Mouse (Mus musculus) brain, adult 2 months (tissue): ENCODE measurements around the gene Clec4a4.
"Not testable (repeated sequence)": the region's sequence is repeated elsewhere in the genome, so short reads cannot be mapped to it uniquely, and the experiment has no call there.

Experiments
- DNase-seq: peaks from one replicate; pipeline ENCODE4 v3.0.0; 2011; ENCODE audit warnings: low read depth, low spot score

The Clec4a4 gene

GRCm38 (mm10) chr6:122989876-122990437 lies at the start of gene Clec4a4:
TSS of gene Clec4a4 (plus strand) at chr6:122990367.
- DNase-seq, result no peak

- peak; percentile 1 for DNase-seq
Observed at GRCm38 (mm10) chr6:122946760-122947159, 43.4 kb upstream of the Clec4a4 start.

- DNase-seq, result peak; percentile 31
Observed at GRCm38 (mm10) chr6:122952401-122952800, 37.8 kb upstream of the Clec4a4 start, which contains the start of gene Clec4a3. TSS of gene Clec4a3 (plus strand) at chr6:122952515.

- no peak for DNase-seq
Observed at GRCm38 (mm10) chr6:122964562-122964961, 25.6 kb upstream of the Clec4a4 start.

GRCm38 (mm10) chr6:122969048-122969447 lies 21.1 kb upstream of the Clec4a4 start:
- no peak for DNase-seq

GRCm38 (mm10) chr6:123004696-123005095 lies 14.5 kb downstream of the Clec4a4 start:
- DNase-seq, result not testable (repeated sequence)

GRCm38 (mm10) chr6:123005591-123005990 lies 15.4 kb downstream of the Clec4a4 start:
- DNase-seq, result peak; percentile 8

GRCm38 (mm10) chr6:123049742-123050372 lies 59.7 kb downstream of the Clec4a4 start, which contains the start of gene Clec4b1:
TSS of gene Clec4b1 (plus strand) at chr6:123049962.
- no peak for DNase-seq
